Mouse (Mus musculus) ovary, postnatal 14 days (tissue): ENCODE results near the gene Cct5.
A peak's percentile ranks its signal among the peaks of the same experiment; 100 is the strongest.

Source experiments
- DNase-seq: peaks from one replicate; pipeline ENCODE4 v3.0.0; 2022; ENCODE audit warnings: low spot score

The Cct5 gene

GRCm38 (mm10) chr15:31601646-31602374, at the start of gene Cct5, which contains the start of gene Fam173b:
Gene Cct5 (minus strand): TSS chr15:31601804.
Gene Fam173b (plus strand): TSS chr15:31601852.
- peak; percentile 99 for DNase-seq

GRCm38 (mm10) chr15:31650821-31651220, 49.2 kb upstream of the Cct5 start:
- DNase-seq, result no peak

DNA sequence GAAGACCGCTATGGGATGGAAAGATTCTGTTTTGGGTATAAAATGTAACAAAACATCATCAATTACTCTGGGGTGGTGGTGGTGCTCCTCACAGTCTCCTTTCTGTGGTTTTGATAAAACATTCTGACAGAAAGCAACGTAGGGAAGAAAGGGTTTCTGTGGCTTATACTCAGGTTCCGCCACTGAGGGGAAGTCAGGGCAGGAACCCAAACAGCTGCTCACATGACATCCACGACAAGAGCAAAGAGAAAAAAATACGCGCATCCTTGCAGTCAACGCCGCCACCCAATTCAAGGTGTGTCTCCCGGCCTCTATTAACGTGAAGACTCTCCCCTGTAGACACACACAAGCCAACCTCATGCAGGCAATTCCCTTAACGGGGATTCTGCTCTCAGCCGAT, 48.1 kb upstream of the Cct5 start:
- no peak for DNase-seq

DNA sequence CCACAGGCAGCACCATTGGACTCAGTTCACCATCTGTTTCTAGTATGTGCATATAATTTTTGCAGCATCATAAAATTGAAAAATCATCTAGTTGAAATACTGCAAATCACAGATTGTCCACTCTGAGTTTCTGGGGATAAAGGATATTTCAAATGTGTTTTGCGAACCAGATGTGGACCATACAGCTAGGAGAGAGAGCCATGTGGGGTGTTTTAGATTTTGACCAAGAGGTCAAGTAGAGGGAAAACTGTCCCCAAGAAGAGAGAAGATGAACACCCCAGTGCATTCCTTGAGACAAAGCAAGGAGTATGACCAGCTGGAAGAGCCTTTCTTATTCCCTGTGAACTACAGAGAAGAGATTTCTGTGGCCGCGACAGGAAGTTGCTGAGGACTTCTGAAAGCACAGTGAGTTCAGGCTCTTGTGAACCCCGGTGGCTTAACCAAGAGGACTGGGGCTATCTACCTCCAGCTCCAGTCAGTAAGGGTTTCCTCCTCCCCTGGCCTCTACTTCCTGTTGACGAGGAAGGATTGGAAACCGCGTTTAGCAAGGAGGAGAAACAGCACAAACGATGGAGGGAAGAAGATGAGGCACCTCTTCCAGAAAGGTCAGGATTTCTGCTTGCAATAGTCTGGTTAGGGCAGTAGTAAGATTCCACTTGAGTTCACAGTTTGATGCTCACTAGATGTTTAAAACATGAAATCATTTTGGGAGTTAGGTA, 46.4 kb upstream of the Cct5 start:
- no peak for DNase-seq

GRCm38 (mm10) chr15:31647225-31647624, 45.6 kb upstream of the Cct5 start:
- no peak for DNase-seq

DNA sequence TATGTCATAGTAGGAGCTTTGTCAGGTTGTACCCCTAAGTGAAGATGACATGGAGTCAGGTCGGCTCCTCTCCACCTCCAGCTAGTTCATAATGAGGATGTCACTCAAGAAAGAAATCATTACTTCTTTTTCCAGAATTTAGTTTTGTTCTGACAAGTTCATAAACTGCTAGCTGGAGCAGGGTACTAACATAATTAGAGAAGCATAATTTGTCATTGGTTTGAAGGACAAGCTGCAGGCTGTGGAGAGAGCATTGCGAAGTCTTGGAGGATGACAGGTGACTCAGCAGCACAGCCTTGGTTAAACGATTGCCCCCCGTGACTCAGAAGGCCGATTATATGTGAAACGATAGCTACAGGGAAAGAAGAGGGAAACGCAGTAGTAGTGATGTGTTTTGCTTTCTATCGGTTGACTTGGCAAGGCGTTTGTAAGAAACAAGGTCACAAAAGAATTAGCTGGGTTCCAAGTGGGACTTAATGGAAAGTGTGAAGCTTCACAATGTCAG, 34.5 kb upstream of the Cct5 start:
- no peak for DNase-seq

- DNase-seq, result no peak
These were observed 33.0 kb upstream of the Cct5 start for GRCm38 (mm10) chr15:31634582-31634981.

DNA sequence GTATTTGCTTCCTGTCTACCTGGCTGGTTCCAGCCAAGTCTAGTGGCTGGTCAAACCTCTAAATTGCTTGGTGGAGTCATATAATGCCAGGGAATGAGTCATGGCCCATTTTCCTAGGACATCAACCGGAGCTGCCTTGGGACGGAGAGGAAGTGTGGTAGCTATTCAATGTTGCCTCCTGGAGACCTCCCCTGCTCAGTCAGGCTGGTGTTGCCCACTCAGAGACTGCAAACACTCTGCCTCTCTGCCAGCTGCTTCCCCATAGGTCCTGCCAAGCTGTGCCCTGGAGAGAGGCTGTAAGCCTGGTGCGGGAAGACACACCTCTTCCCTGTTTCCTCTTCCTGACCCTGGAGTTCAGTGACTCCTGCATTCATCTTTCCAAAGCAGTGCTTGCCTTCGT, 30.9 kb upstream of the Cct5 start:
- no peak for DNase-seq

DNA sequence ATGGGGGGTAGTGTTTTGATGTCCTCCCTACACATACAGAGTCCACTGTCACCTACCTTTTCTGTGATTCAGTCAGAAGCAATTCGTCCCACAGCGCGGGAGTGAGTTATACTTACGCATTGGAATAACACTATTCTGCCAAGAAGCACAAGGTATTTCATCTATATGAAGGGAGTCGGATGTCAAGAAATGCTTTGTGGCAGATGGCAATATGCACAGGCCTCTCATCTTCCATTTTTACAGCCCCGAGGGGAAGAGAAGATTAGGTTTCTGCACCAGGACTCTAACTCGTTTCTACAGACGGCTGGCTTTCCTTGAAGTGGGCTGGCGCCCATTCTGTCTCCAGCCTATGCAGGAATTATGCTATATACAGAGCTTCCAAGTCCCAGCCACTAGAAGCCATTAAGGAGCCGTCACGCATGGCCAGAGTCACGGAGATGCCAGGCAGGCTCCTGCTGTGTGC, 29.8 kb upstream of the Cct5 start:
- no peak for DNase-seq

DNA sequence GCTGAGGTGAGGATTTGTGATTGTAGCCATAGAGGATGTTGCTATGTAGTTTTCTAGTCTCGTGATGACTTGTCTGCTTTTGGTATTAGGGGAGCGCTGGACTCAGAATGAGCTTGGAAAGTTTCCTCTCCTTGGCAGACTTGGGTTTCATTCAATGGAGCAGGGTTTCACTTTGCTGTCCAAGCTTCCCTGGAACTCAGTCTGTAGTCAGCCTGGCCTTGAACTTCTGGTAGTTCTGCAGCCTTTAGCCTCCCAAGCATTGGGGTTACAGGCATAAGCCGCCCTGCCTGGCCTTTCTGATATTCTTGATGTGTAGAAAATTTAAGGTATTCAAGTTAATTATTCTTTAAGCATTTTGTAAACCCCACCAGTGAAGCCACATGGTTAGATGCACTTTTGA, 28.0 kb upstream of the Cct5 start:
- no peak for DNase-seq

- no peak for DNase-seq
These were observed 26.6 kb upstream of the Cct5 start for GRCm38 (mm10) chr15:31628180-31628579.

GRCm38 (mm10) chr15:31627277-31628154, 25.9 kb upstream of the Cct5 start:
- no peak for DNase-seq

GRCm38 (mm10) chr15:31619521-31619920, 17.9 kb upstream of the Cct5 start:
- no peak for DNase-seq

DNA sequence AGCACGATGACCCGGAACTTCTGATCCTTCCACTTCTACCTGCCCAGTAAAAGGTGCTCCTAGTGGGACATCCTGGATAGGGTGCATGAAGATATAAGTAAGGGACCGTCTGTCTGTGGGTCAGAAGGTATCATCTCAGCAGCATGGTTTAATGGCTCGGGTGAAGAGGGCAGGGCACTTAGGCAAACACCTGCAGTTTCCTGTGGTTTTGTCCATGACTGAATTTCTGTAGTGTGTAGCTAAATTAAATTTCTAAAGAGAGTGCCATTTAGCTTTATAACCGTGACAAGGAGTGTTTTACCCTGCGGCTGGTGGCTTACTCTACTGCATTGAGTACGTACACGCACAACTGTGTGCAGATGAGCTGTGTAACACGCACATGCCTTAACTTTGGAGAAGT, 15.7 kb upstream of the Cct5 start:
- no peak for DNase-seq

- no peak for DNase-seq
These were observed 13.1 kb upstream of the Cct5 start for GRCm38 (mm10) chr15:31614666-31615065.

- DNase-seq, result no peak
These were observed 12.3 kb upstream of the Cct5 start for GRCm38 (mm10) chr15:31613826-31614453.

DNA sequence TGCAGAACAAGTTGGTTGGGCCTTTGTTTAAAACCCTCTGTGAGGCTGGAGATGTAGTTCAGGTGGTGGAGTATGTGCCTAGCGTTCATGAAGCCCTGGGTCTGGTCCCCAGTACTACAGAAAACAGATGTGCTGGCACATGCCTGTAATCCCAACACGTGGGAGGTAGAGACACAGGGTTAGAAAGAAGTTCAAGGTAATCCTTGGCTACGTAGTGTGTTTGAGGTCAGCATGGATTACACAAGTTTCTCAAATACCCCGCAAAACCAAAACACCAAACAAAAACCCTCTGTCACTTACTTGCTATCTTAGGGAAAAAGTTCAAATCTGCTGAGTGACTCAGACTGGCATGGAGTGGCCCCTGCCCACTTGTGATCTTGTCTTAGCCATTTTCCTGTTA, 10.4 kb upstream of the Cct5 start:
- DNase-seq, result no peak

- DNase-seq, result no peak
These were observed 9.4 kb upstream of the Cct5 start for GRCm38 (mm10) chr15:31611027-31611426.

DNA sequence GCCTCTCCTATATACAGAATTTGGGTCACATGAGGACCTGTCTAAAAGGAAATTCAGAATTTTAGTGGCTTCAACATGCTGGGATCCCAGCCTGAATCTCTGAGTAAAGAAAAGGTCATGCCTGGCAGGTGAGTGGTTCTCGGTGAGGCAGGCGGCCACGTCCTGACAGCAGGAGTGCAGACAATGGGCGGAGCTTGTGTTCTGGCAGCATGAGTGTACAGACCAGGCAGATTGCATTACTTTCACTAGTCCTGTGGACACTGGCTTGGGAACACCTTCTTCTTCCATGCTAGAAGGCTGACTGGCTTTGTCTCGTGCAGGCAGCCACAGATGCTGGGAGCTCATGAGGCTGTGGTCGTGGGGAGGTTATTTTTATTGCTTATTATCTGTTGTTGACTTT, 5.2 kb upstream of the Cct5 start:
- no peak for DNase-seq

- no peak for DNase-seq
These were observed 1.5 kb upstream of the Cct5 start for GRCm38 (mm10) chr15:31603113-31603512.

GRCm38 (mm10) chr15:31602426-31602825, 822 bp upstream of the Cct5 start:
- DNase-seq, result no peak

DNA sequence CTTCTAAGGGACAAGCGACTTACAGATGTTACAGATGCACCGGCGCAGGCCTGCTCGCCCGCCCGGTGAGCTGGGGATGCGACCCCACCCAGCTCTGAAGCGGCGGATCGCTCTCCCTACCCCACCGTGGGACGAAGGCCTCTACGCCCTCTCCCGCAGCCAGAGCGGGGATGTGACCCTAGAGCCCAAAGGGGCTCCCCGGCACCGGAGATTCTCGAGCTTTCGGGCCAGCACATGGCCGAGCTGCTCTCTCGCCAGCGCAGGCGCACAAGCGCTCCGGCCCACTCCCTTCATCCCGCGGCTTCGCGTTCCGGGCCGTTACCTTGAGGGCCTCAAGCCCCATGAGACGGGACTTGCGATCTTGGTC, 342 bp downstream of the Cct5 start:
- no peak for DNase-seq
